Mouse (Mus musculus) MN1 (cell line): ENCODE measurements around the gene Kcnq4.

Experiments
- DNase-seq: peaks from one replicate; pipeline ENCODE4 v3.0.0-alpha.2; 2016; ENCODE audit warnings: low spot score

The Kcnq4 gene

DNA sequence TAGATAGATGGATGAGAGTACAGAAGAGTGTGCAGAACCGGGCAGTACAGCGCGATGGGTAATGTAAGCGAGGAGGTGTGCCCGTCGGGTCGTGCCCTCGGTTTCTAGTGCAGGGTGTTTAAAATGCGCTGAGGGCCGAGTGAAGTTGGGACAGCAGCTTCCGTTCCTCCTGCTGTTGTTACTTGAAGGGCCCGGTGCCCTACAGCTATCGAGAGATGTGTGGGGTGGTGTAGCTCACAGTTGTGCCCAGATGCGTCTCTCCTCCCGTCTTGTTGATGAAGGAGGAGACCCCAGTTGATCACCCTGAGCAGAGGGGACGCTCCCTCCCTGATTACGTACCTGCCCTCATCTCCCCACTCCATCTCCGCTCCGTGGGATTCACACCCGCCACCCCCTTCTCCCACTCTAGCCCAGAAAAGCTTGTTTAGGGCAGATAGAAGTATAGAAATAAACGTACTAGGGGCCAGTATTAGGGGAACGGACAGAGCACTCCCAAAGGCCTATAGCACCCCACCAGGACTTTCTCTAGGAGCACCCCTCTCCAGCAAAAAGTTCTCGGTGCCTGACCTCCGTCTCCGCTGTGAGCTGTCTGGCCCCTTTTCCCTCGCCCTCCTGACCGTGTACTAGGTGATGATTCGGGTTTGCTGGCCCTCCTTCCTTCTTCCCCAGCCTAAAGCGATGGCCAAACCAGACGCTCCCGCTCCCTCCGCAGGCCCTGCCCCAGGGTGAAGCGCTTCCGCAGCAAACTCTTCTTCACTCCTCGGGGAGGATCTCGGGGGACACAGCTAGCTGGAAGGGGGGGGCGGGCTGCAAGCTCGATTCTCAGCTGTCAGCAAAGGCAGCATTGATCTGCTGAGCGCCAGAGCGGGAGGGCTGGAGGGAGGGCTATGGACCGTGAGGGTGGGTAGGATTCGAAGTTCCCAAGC is at the start of gene Kcnq4:
TSS of gene Kcnq4 (minus strand) at position 672 of the 926 bp plus-strand sequence.
- no peak for DNase-seq

- no peak for DNase-seq
Measured at GRCm38 (mm10) chr4:120796687-120797086, 48.3 kb upstream of the Kcnq4 start.

DNA sequence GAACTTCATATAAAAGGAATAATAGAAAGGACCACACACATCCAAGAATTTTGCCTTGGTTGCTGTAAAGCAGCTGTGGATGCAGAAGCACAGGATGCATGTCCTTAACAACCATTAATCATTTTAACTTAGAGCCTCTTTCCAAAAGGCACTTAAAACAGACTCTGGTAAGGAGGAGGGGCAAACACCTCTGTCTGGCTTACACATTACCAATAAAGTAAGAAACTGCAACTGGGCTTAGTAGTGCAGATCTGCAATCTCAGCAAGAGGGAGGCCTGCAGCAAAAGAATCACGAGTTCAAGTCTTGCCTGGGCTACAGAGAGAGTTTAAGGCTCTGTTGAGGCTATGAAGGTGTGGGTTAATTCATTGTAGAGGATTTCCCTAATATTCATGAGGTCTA is 47.2 kb upstream of the Kcnq4 start:
- DNase-seq = no peak

DNA sequence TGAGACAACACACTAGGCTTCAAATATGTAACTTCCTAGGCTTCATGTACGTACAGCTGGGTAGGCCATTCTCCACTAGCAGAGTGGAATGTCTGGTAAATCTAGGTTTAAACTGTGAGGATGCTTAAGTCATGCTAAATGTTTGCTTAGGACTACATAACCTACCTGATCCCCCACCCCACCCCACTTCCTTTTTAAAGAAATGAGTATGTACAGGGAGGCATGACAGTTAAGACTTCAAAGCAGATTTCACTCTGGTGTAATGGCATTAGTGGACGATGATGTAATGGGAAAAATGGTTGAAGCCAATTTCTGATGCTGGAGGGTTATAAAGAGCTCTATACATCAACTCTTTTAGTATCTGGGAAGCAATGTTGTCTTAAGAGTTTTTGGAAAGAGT is 44.5 kb upstream of the Kcnq4 start:
- no peak for DNase-seq

DNA sequence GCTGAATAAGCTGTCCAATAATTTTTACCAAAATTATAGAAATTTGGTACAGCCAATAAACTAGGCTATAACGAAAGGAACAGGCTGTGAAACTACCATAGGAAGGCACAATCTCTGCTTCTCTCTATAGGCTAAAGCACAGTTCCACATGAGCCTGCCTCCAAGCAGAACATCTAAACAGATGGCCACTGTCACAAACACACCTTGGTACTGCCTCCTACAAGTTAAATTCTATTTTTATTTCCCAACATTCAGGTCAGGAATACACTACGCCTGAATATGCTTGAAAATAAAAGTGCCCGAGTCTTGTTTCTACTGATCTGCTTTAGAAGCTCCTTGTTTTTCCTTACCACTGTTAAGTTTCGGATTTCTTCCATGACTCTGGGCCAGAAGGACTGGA is 41.6 kb upstream of the Kcnq4 start:
- DNase-seq = no peak

GRCm38 (mm10) chr4:120755801-120756200 is 7.4 kb upstream of the Kcnq4 start:
- DNase-seq = no peak

DNA sequence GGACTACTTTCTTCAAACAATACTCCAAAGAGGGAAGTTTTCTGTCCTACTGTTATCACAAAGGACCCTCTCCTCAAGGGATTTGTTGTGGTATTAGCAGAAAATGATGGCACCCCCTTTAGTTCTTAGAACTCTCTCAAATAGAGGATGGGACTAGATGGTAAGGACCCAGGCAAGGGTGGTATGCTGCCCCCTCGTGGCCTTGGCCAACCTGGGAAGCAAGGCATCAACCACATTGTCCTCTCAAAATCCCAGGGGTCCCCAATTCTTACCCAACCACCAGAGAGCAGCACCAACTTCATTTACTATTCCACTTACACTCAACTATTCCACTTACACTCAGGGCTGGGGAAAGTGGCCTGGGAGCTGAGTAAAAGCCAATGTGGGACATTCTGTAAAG is 6.9 kb upstream of the Kcnq4 start:
- peak; percentile 56 for DNase-seq

GRCm38 (mm10) chr4:120749601-120750000 is 1.2 kb upstream of the Kcnq4 start:
- no peak for DNase-seq

DNA sequence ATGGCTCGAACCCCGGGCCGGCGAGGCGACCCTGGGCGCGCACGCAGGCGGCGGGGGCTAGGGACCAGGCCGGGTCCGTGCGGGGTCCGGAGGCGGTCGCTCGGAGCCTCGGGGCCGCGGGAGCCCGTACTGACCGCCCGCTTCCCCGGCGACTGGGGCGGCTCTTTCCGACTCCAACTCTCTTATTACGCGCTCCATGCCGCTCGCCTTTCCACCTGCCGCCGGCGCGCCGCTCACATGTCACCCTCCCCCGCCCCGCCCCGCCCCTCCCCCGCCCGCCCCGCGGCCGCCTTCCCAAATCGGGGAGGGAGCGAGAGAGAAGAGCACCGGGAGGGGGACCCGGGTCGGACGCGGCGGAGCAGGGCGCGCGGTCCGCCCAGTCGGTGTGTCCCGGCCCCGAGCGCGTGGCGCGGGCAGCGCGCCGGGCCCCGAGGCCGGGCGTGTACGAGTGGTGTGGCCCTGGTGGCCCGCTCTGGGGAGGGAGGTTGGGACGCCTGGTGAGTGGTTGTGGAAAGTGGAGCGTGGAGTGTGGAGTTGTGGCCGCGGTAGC is 1.1 kb downstream of the Kcnq4 start:
- DNase-seq = no peak

GRCm38 (mm10) chr4:120746552-120747150 is 1.8 kb downstream of the Kcnq4 start:
- no peak for DNase-seq

- DNase-seq = no peak
Measured at GRCm38 (mm10) chr4:120745731-120746551, 2.5 kb downstream of the Kcnq4 start.

GRCm38 (mm10) chr4:120743636-120744035 is 4.8 kb downstream of the Kcnq4 start:
- DNase-seq = no peak

DNA sequence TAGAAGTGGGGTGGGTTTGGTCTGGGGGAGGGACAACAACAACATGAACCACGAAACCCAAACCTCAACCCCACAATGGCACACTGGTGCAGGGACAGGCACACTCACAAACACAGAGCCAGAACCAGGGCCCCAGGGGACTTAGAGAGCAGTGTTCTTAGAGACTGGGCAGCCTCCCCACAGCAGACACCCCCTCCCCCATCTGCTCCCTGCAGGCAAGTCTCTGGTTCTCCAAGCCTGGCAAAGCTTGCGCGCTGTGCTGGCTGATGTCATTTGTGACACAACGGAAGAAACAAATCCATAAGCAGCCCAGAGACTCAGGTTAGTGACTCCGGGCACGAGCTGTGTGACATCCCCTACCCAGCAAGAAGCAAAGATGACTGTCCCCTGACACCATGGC is 7.1 kb downstream of the Kcnq4 start:
- peak; percentile 65 for DNase-seq

DNA sequence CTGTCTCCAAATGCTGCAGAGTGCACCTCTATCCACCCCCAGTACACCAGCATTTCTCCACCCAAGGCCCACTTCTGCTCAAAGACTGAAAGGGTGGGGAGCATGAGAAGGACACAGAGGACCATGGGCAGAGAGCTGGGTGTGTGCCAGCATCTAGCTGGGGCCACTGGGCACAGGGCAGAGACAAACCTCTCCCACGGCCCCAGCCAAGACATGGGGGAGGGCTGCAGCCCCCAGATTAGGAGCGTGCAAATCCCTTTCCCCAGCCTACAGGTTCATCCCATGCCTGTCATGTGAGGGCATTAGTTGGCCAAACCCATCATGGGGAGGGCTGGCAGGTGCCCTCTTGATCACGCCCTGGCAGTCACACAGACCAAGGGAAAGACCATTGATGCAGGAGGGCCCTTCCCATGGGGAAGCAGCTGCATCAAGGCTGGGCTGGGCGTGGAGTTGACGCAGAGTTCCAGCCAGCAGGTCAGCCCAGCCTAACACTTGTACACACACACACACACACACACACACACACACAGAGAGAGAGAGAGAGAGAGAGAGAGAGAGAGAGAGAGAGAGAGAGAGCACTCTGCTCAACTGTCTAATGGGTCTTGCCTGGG is 14.3 kb downstream of the Kcnq4 start:
- DNase-seq = no peak

DNA sequence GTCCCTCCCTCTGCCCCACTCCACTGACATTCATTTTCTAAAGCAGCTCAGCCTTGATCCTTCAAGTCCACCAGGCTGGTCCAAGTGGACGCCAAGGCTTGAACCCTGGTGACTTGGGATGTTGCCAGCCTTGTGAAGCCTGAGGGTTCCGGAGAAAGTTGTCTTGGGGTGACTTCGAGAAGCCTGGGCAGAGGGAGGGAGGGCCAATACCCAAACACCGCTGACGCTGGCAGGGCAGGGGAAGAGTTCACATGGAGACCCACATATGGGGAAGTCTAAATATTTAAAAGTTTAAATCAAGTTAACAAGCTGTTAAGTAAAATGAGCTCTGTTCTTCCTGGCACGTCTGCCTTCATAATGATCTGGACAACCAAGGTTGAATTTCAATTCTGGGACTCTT is 15.7 kb downstream of the Kcnq4 start:
- DNase-seq = no peak

- peak; percentile 23 for DNase-seq
Measured at GRCm38 (mm10) chr4:120731030-120731644, 17.3 kb downstream of the Kcnq4 start.

GRCm38 (mm10) chr4:120730574-120730973 is 17.8 kb downstream of the Kcnq4 start:
- DNase-seq = no peak

GRCm38 (mm10) chr4:120730146-120730545 is 18.3 kb downstream of the Kcnq4 start:
- DNase-seq = peak; percentile 43

DNA sequence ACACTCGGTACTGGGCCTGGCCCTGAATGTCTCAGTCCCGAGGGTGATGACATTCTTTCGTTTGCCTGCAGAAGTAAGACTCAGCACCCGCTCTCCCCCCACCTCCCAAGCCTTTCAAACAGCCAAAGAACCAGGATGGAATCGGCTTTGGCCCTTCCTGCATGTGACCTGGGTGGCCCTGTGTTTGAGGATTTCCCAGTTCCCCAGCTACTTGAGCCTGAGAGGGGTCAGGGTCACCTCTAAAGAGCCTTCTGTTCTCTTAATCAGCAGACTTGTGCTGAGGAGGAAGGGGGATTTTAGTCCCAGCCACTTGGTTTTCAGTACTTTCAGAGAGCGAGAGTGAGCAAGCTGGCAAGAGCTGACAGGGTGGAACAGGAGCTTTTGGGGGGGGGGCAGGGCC is 19.0 kb downstream of the Kcnq4 start:
- no peak for DNase-seq

GRCm38 (mm10) chr4:120727842-120728241 is 20.6 kb downstream of the Kcnq4 start:
- no peak for DNase-seq

- no peak for DNase-seq
Measured at GRCm38 (mm10) chr4:120726174-120726573, 22.2 kb downstream of the Kcnq4 start.
